In the genomic region with DNA sequence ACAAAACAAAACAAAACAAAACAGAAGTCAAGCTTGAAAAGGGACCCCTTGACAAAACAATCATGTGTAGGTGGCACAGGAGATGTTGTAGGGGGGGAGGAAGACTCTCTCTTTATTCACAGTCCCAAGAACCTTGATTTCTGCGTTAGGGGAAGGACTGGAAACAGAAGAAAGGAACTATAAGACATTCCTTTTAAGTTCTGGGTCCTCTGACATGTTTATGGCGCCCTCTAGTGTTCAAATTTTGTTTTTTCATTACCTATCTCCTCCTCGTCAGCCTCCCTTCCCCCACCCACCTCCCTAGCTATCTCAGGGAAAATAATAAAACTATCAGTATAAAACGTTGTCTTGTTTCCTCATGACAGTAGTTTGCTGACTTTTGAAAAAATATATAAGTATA, we compare ENCODE assay signal across 8 mouse cellular contexts. TPM values are rescaled to one million over a fixed set of nuclear protein-coding genes. Genes with fewer than 3 reads are reported as not detected.
DNase-seq lines count a peak whose midpoint lies in the region; ATAC-seq and TF ChIP-seq lines count a peak whose summit lies in the region.
"Had no signal": no experiment of that assay in that cellular context is flagged by ENCODE, and none has a peak within 500 bp of the region (broad histone marks: within the 10 kb centered on the region; RNA-seq: fewer than 3 reads in every experiment).

No protein-coding gene starts in this region.

- H3K27me3 ChIP-seq in G1E (ENCODE audit: insufficient read depth, low read length) = no peaks in the 10 kb centered on the region
- H3K27me3 ChIP-seq in hindbrain, embryonic 16.5 days (replicated peaks; ENCODE audit: control insufficient read depth, insufficient read depth, low read length) = no peaks in the 10 kb centered on the region

- WGBS in hindbrain, embryonic 16.5 days = 0% methylated on average over 4 of the region's 4 CpGs

- ATAC-seq in G1E (ENCODE audit: extremely low read depth, insufficient number of reproducible peaks, low FRiP score, poor library complexity, severe bottlenecking) = no peak
- ATAC-seq in hindbrain, embryonic 16.5 days = 0 out of 2 replicates have a peak, but pooled peaks have one; percentile 67
- peak; percentile 77 for ATAC-seq in megakaryocyte-erythroid progenitor cell, adult 5-6 weeks (replicated peaks; ENCODE audit: low FRiP score, low TSS enrichment, poor library complexity, severe bottlenecking)

- no peak overlapping the region for H3K4me2 ChIP-seq in hindbrain, embryonic 16.5 days (ENCODE audit: low read length)

- peaks cover 12% of the 10 kb centered on the region; the same call in 1 of the 2 replicates for H3K4me1 ChIP-seq in G1E (ENCODE audit: insufficient read depth, low read depth, low read length)
- H3K4me1 ChIP-seq in hindbrain, embryonic 16.5 days (ENCODE audit: control insufficient read depth, insufficient read depth, low read depth, low read length) = no peaks in the 10 kb centered on the region

- no peaks in the 10 kb centered on the region for H3K9me3 ChIP-seq in G1E (replicated peaks)
- H3K9me3 ChIP-seq in hindbrain, embryonic 16.5 days (ENCODE audit: control insufficient read depth, low read length) = no peaks in the 10 kb centered on the region

- H3K9ac ChIP-seq in hindbrain, embryonic 16.5 days (ENCODE audit: low read depth, low read length) = no peak overlapping the region

- no peak for DNase-seq in left cerebral cortex, adult 2 months (ENCODE audit: extremely low spot score in 1 of 2, low spot score in 2 of 2)
- no peak for DNase-seq in left cerebral cortex, adult 9 months (ENCODE audit: low spot score in 2 of 2)
- DNase-seq in G1E (ENCODE audit: low spot score) = peak; percentile 34
- DNase-seq in brain, embryonic 14.5 days (ENCODE audit: low read depth) = peak; percentile 82
- DNase-seq in urinary bladder, postnatal 36 days (ENCODE audit: low spot score in 2 of 2) = no peak

- TF ChIP-seq POLR2A in brain, embryonic 14.5 days (IDR thresholded peaks at IDR 0.05; ENCODE audit: borderline replicate concordance, extremely low read depth, insufficient read depth, insufficient read length, poor library complexity, severe bottlenecking) = no peak

- H3K4me3 ChIP-seq in left cerebral cortex, adult 2 months = no peak overlapping the region
- H3K4me3 ChIP-seq in G1E (ENCODE audit: low read depth, low read length) = no peak overlapping the region
- H3K4me3 ChIP-seq in hindbrain, embryonic 16.5 days (ENCODE audit: low read length) = no peak overlapping the region

- no peak overlapping the region for H3K27ac ChIP-seq in left cerebral cortex, adult 2 months
- H3K27ac ChIP-seq in hindbrain, embryonic 16.5 days (ENCODE audit: low read depth, low read length) = no peak overlapping the region

- H3K36me3 ChIP-seq in G1E (replicated peaks) = no peaks in the 10 kb centered on the region
- no peaks in the 10 kb centered on the region for H3K36me3 ChIP-seq in hindbrain, embryonic 16.5 days (ENCODE audit: control insufficient read depth, insufficient read depth, low read length)

- TF ChIP-seq CTCF in left cerebral cortex, adult 2 months (IDR thresholded peaks at IDR 0.05) = peak; percentile 72
- peak; percentile 40; the same call in 1 of the 2 replicates for TF ChIP-seq CTCF in G1E (IDR thresholded peaks at IDR 0.05; ENCODE audit: low read depth, low read length)
- peak; percentile 45; the same call in 1 of the 2 replicates for TF ChIP-seq CTCF in brain, embryonic 14.5 days (IDR thresholded peaks at IDR 0.05; ENCODE audit: borderline replicate concordance, extremely low read depth, insufficient read depth, insufficient read length)

- intact Hi-C loops in left cerebral cortex, adult 2 months (cut with DNase I) = loop anchor here (5.0 kb wide), 1 partner anchor 97 kb away; no protein-coding TSS in a partner anchor

RNA-seq across cellular contexts. Expression of gene Gzmb, which starts 42.1 kb away (rescaled TPM):
- total RNA-seq in left cerebral cortex, adult 2 months (2021) = not detected
- total RNA-seq in G1E (2014; fragmentation: Nextera tagmentation) = 42.7 and 44.6 TPM in 2 replicates
- total RNA-seq in G1E (2017) = 28.5 and 30.8 TPM in 2 replicates
- 0.39 and 1.1 TPM in 2 replicates for polyA plus RNA-seq in G1E (2012)
- 0.04 TPM in 1 of 2 replicates, not detected in the other for polyA plus RNA-seq in brain, embryonic 14.5 days (2012; rRNA removed)
- not detected in 2 replicates for polyA plus RNA-seq in hindbrain, embryonic 16.5 days (2015; fragmentation: Nextera tagmentation; extraction: Ambion mirVana)
- total RNA-seq in megakaryocyte-erythroid progenitor cell, adult 5-6 weeks (2014; fragmentation: Nextera tagmentation) = 1.1 TPM in 1 of 2 replicates, not detected in the other
- total RNA-seq in megakaryocyte-erythroid progenitor cell, adult 5-6 weeks (2017) = 0.33 and 1.8 TPM in 2 replicates
- total RNA-seq: layer of hippocampus, adult 18-20 months had no signal

Comparison
In these comparisons a context has a peak if more than half of its experiments do, and no peak if none do; other contexts are left out.
1. DNase-seq: peak in G1E (single experiment) and brain, embryonic 14.5 days (single experiment); none in left cerebral cortex, adult 2 months (0 of 2), left cerebral cortex, adult 9 months (0 of 2) and urinary bladder, postnatal 36 days (0 of 2).
2. RNA of gene Gzmb, which starts 42.1 kb away (total RNA-seq): 28.5 to 44.6 TPM in G1E; 0.33 to 1.8 TPM in megakaryocyte-erythroid progenitor cell, adult 5-6 weeks and not detected in left cerebral cortex, adult 2 months; every median in the first group is over 10 times any median in the second.
3. Peak in every context shown above with its lines, with median percentiles within 50 percentile points of each other: CTCF ChIP-seq.